Mouse (Mus musculus): Measurements from ENCODE around the gene Olfr668. TPM values are rescaled to one million over a fixed set of nuclear protein-coding genes. Genes with fewer than 3 reads are reported as not detected.

The Olfr668 gene
- polyA plus RNA-seq (2012; rRNA removed) = not detected in 2 replicates

GRCm38 (mm10) chr7:104927957-104928356 lies at the start of gene Olfr668:
TSS of gene Olfr668 (minus strand) at chr7:104928057.

GRCm38 (mm10) chr7:104962520-104962919 lies 34.7 kb upstream of the Olfr668 start, which contains the start of gene Olfr670:
TSS of gene Olfr670 (minus strand) at chr7:104962620.

GRCm38 (mm10) chr7:104933940-104934339 lies 6.1 kb upstream of the Olfr668 start, which contains the start of gene Olfr669:
TSS of gene Olfr669 (plus strand) at chr7:104934240.

GRCm38 (mm10) chr7:104921382-104921781 lies 6.5 kb downstream of the Olfr668 start, which contains the start of gene Olfr667:
TSS of gene Olfr667 (minus strand) at chr7:104921482.

GRCm38 (mm10) chr7:104895852-104896251 lies 32.0 kb downstream of the Olfr668 start, which contains the start of gene Olfr666:
TSS of gene Olfr666 (minus strand) at chr7:104895952.

GRCm38 (mm10) chr7:104877731-104878130 lies 50.1 kb downstream of the Olfr668 start, which contains the start of gene Olfr665:
TSS of gene Olfr665 (plus strand) at chr7:104878031.

Other genes starting within 250 kb of the Olfr668 start
- not detected in 2 replicates for gene Olfr661, start 241.6 kb downstream of the Olfr668 start, polyA plus RNA-seq (2012; rRNA removed)
- not detected in 2 replicates for gene Usp17le, start 150.6 kb downstream of the Olfr668 start, polyA plus RNA-seq (2012; rRNA removed)
- not detected in 2 replicates for gene Usp17lb, start 85.5 kb downstream of the Olfr668 start, polyA plus RNA-seq (2012; rRNA removed)
- gene Usp17la, start 71.0 kb downstream of the Olfr668 start, polyA plus RNA-seq (2012; rRNA removed) = not detected in 2 replicates
- not detected in 2 replicates for gene Olfr665, start 50.0 kb downstream of the Olfr668 start, polyA plus RNA-seq (2012; rRNA removed)
- gene Olfr666, start 32.1 kb downstream of the Olfr668 start, polyA plus RNA-seq (2012; rRNA removed) = not detected in 2 replicates
- not detected in 2 replicates for gene Olfr667, start 6.6 kb downstream of the Olfr668 start, polyA plus RNA-seq (2012; rRNA removed)
- gene Olfr669, start 6.2 kb upstream of the Olfr668 start, polyA plus RNA-seq (2012; rRNA removed) = not detected in 2 replicates
- not detected in 2 replicates for gene Olfr670, start 34.6 kb upstream of the Olfr668 start, polyA plus RNA-seq (2012; rRNA removed)
- not detected in 2 replicates for gene Olfr671, start 51.1 kb upstream of the Olfr668 start, polyA plus RNA-seq (2012; rRNA removed)
- not detected in 2 replicates for gene Olfr672, start 74.0 kb upstream of the Olfr668 start, polyA plus RNA-seq (2012; rRNA removed)
- gene Olfr675, start 100.4 kb upstream of the Olfr668 start, polyA plus RNA-seq (2012; rRNA removed) = not detected in 2 replicates
- not detected in 2 replicates for gene Olfr676, start 104.6 kb upstream of the Olfr668 start, polyA plus RNA-seq (2012; rRNA removed)
- gene Olfr677, start 123.3 kb upstream of the Olfr668 start, polyA plus RNA-seq (2012; rRNA removed) = not detected in 2 replicates
- not detected in 2 replicates for gene Olfr678, start 136.4 kb upstream of the Olfr668 start, polyA plus RNA-seq (2012; rRNA removed)
- not detected in 2 replicates for gene Olfr679, start 153.1 kb upstream of the Olfr668 start, polyA plus RNA-seq (2012; rRNA removed)
- gene Olfr680-ps1, start 164.8 kb upstream of the Olfr668 start, polyA plus RNA-seq (2012; rRNA removed) = not detected in 2 replicates
- not detected in 2 replicates for gene Olfr681, start 188.8 kb upstream of the Olfr668 start, polyA plus RNA-seq (2012; rRNA removed)
- gene Olfr683, start 219.0 kb upstream of the Olfr668 start, polyA plus RNA-seq (2012; rRNA removed) = not detected in 2 replicates
- not detected in 2 replicates for gene Olfr684, start 235.6 kb upstream of the Olfr668 start, polyA plus RNA-seq (2012; rRNA removed)

Measured in central nervous system, embryonic 14 days (tissue).